Mouse (Mus musculus) ES-Bruce4 (cell line): Measurements from ENCODE around the gene Arhgap44. TPM values are rescaled to one million over a fixed set of nuclear protein-coding genes. Genes with fewer than 3 reads are reported as not detected.

Experiments used
- H3K27ac ChIP-seq: 2 replicates; pipeline ENCODE4 v1.5.1; 2012; ENCODE audit warnings: low read length, inconsistent platforms; ENCODE audit not compliant: insufficient read depth
- H3K27me3 ChIP-seq: 2 replicates; pipeline ENCODE4 v1.6.1; 2012; ENCODE audit warnings: mild to moderate bottlenecking, low read length, inconsistent platforms; ENCODE audit not compliant: control insufficient read depth, poor library complexity, insufficient read depth, severe bottlenecking
- H3K36me3 ChIP-seq: 2 replicates; pipeline ENCODE4 v1.6.1; 2012; ENCODE audit warnings: inconsistent platforms, mild to moderate bottlenecking, low read length, moderate library complexity; ENCODE audit not compliant: control insufficient read depth, poor library complexity, insufficient read depth, severe bottlenecking
- H3K4me1 ChIP-seq: one replicate; pipeline ENCODE4 v1.8.1; 2011; ENCODE audit warnings: low read length; ENCODE audit not compliant: control insufficient read depth, insufficient read depth
- H3K4me3 ChIP-seq: 2 replicates; pipeline ENCODE4 v1.5.1; 2011; ENCODE audit warnings: low read depth, mild to moderate bottlenecking, low read length
- H3K9ac ChIP-seq: 2 replicates; pipeline ENCODE4 v1.6.1; 2012; ENCODE audit warnings: low read depth, mild to moderate bottlenecking, inconsistent platforms; ENCODE audit not compliant: poor library complexity, severe bottlenecking
- H3K9me3 ChIP-seq: replicated peaks from 2 replicates; pipeline ENCODE4 v1.6.1; 2012; ENCODE audit warnings: mild to moderate bottlenecking, low read length, inconsistent platforms; ENCODE audit not compliant: control insufficient read depth, poor library complexity, insufficient read depth, severe bottlenecking
- CTCF ChIP-seq: IDR thresholded peaks from one replicate; pipeline ENCODE4 v1.8.1; 2011; ENCODE audit warnings: low read depth, low read length
- EP300 ChIP-seq: IDR thresholded peaks from 2 replicates; pipeline ENCODE4 v1.6.1; 2011; ENCODE audit warnings: low read depth, low read length; ENCODE audit not compliant: insufficient read depth
- POLR2A ChIP-seq: IDR thresholded peaks from one replicate; pipeline ENCODE4 v1.8.1; 2011; ENCODE audit warnings: low read length; ENCODE audit not compliant: insufficient read depth
- polyA plus RNA-seq: library from polyadenylated mRNA; stranded (reverse); fragments of >200 nt; gene quantifications from 2 replicates; pipeline ENCODE4 v1.2.4, GENCODE M21; 2011; ENCODE audit warnings: low read depth; ENCODE audit not compliant: missing spikeins, insufficient read depth, insufficient read length

Gene Arhgap44
- polyA plus RNA-seq, 1 experiment = 8.6 TPM

GRCm38 (mm10) chr11:64968507-64968906 lies 194.3 kb downstream of the Arhgap44 start:
- Histone ChIP-seq H3K9me3 (no peaks in the 10 kb centered on the region), H3K4me3 (no peak overlapping the region), H3K9ac (no peak overlapping the region), H3K27me3 (no peaks in the 10 kb centered on the region), H3K4me1 (no peaks in the 10 kb centered on the region), H3K36me3 (no peaks in the 10 kb centered on the region), H3K27ac (no peak overlapping the region)
- TF ChIP-seq CTCF (peak; percentile 51), EP300 (no peak)

DNA sequence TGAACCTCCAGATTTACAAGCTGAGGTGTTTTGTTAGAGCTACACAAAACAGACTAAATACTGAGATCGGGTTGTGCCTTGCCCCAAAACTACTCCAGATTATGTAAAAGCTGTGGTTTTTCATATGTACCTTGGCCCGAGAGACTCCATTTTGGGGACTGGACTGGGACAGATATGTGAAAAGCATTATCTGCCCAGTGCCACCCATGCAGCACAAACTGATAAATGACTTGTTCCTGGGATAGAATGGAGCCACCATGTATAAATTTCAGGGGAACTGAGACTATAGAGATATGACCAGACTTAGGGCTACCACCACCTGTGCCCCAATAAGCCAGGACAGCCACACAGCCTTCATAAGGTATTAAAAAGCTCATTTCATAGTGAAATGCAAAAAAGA lies 200.1 kb downstream of the Arhgap44 start:
- Histone ChIP-seq H3K27ac (no peak overlapping the region), H3K4me3 (no peak overlapping the region), H3K4me1 (no peaks in the 10 kb centered on the region), H3K9me3 (no peaks in the 10 kb centered on the region), H3K9ac (no peak overlapping the region), H3K36me3 (no peaks in the 10 kb centered on the region), H3K27me3 (no peaks in the 10 kb centered on the region; the same call in 1 of the 2 replicates)
- TF ChIP-seq POLR2A = no peak
- no peak for TF ChIP-seq CTCF
- TF ChIP-seq EP300 = no peak

GRCm38 (mm10) chr11:64956962-64957729 lies 205.6 kb downstream of the Arhgap44 start:
- Histone ChIP-seq H3K27me3 (no peaks in the 10 kb centered on the region; the same call in 1 of the 2 replicates), H3K9me3 (no peaks in the 10 kb centered on the region), H3K36me3 (no peaks in the 10 kb centered on the region), H3K27ac (no peak overlapping the region), H3K4me3 (no peak overlapping the region), H3K9ac (no peak overlapping the region), H3K4me1 (no peaks in the 10 kb centered on the region)
- TF ChIP-seq EP300 (no peak), POLR2A (no peak), CTCF (no peak)

Other genes with a start within 250 kb of the Arhgap44 start
- gene Elac2, start 183.9 kb downstream of the Arhgap44 start, polyA plus RNA-seq = 21.3 and 24.2 TPM in 2 replicates
- 1.3 and 2.5 TPM in 2 replicates for gene 1700086D15Rik, start 3.1 kb downstream of the Arhgap44 start, polyA plus RNA-seq
- 0.65 and 0.94 TPM in 2 replicates for gene Myocd, start 107.0 kb upstream of the Arhgap44 start, polyA plus RNA-seq